Mouse (Mus musculus) retina, embryonic 14.5 days (tissue): ENCODE data around the gene Stab1.

Experiments used
- DNase-seq: peaks from one replicate; pipeline ENCODE4 v3.0.0-alpha.2; 2015; ENCODE audit warnings: low spot score

Gene Stab1

GRCm38 (mm10) chr14:31131272-31131821 lies 37.1 kb downstream of the Stab1 start:
- DNase-seq: peak; percentile 63

- peak; percentile 97 for DNase-seq
Measured at GRCm38 (mm10) chr14:31130236-31131220, 37.9 kb downstream of the Stab1 start, which contains the start of gene Nt5dc2. Gene Nt5dc2, plus strand, starts transcription at chr14:31131053.

GRCm38 (mm10) chr14:31129326-31130235 lies 38.9 kb downstream of the Stab1 start:
- no peak for DNase-seq

GRCm38 (mm10) chr14:31128826-31129219 lies 39.6 kb downstream of the Stab1 start, which contains the start of gene Smim4:
Gene Smim4, minus strand, starts transcription at chr14:31128956.
- peak; percentile 100 for DNase-seq

- DNase-seq: peak; percentile 45
Measured at GRCm38 (mm10) chr14:31128101-31128825, 40.2 kb downstream of the Stab1 start.

- DNase-seq: no peak
Measured at GRCm38 (mm10) chr14:31126826-31127225, 41.6 kb downstream of the Stab1 start.

GRCm38 (mm10) chr14:31125106-31126075 lies 43.0 kb downstream of the Stab1 start:
- no peak for DNase-seq

GRCm38 (mm10) chr14:31115522-31115921 lies 52.9 kb downstream of the Stab1 start:
- no peak for DNase-seq

GRCm38 (mm10) chr14:31114011-31114410 lies 54.4 kb downstream of the Stab1 start:
- no peak for DNase-seq

GRCm38 (mm10) chr14:31112187-31112586 lies 56.3 kb downstream of the Stab1 start:
- no peak for DNase-seq

GRCm38 (mm10) chr14:31110613-31111012 lies 57.8 kb downstream of the Stab1 start:
- DNase-seq: no peak

GRCm38 (mm10) chr14:31105156-31105555 lies 63.3 kb downstream of the Stab1 start:
- no peak for DNase-seq

- no peak for DNase-seq
Measured at GRCm38 (mm10) chr14:31089918-31090317, 78.5 kb downstream of the Stab1 start.
